Mouse (Mus musculus): ENCODE measurements around the gene Dnajb1. TPM values are rescaled to one million over a fixed set of nuclear protein-coding genes. Genes with fewer than 3 reads are reported as not detected.
A peak's percentile ranks its signal among the peaks of the same experiment; 100 is the strongest.

Dnajb1 gene
- polyA plus RNA-seq, 1 experiment from 2014 or later = 78.0 TPM

GRCm38 (mm10) chr8:83572246-83572812, 35.7 kb upstream of the Dnajb1 start:
- H3K4me3 ChIP-seq = no peak overlapping the region
- peaks cover 80% of the 10 kb centered on the region for H3K36me3 ChIP-seq
- H3K27me3 ChIP-seq (ENCODE audit: low read depth, poor library complexity, severe bottlenecking) = no peaks in the 10 kb centered on the region
- 93% methylated on average over 5 of the region's 5 CpGs for WGBS
- no peak overlapping the region for H3K27ac ChIP-seq
- DNase-seq (ENCODE audit: low spot score) = no peak
- H3K9me3 ChIP-seq (replicated peaks) = no peaks in the 10 kb centered on the region
- peaks cover 43% of the 10 kb centered on the region for H3K4me1 ChIP-seq

DNA sequence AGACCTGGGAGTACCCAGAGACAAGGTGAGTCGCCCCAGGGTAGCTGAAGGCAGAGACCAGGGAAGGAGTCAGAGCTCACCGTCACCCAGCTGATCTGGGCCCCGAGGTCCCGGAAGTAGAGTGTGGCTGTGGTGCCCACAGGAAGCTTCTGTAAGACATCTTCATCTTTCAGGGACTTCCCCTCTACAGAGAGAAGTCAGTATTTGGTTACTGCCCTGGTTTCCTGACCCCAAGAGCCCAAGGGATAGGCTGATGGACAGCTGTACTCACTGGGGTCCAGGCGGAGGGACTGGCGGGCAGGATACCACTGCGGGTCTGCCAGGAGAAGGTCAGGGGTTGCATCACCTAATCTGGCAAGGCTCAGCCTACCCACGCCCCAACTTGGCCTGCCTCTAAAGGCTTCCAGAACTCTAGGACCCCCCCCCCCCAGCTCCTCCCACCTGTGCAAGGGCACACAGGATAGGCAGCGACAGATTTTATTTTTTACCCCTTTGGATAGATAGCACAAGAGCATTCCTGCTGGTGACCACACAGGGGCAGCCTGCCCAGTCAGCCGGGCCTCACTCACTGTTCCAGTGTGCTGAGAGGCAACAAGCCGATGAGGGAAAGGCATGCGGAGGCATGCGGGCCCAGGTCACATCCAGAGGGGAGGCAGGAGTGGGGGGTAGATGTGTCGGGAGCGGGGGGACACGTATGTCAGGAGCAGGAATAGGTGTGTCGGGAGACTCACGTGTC, 34.7 kb upstream of the Dnajb1 start:
- H3K36me3 ChIP-seq = peaks cover 83% of the 10 kb centered on the region
- no peak for DNase-seq (ENCODE audit: low spot score)

DNA sequence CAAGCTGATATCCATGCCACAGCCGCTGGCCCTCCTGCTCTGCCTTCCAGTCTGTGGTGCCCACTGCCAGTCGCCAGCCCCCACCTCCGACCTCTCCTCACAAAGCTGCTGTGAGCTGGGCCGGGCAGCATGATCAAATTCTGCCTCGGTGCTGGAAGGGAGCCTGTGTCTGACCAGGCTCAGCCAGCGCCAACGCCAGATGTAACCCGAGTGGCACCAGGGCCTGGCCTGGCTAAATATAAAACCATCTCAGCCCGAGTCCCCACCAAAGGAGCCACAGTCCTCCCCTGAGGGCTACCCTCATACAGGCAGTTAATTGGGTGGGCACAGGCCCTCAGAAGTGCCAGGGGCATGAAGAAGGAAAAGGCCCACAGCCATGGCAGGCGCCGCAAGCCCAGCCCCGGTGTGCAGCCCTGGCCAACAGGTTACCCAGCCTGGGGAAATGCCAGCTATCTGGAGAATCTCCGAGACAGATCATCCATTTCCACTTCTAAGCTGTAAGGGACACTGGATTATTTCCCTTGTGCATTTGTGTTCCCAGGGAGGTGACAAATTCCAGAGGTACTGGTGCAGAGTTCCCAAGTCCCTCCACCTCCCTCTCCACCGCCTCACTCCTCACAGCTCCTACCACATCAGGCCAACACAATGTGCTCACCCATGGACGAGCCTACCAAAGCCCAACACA, 33.2 kb upstream of the Dnajb1 start:
- no peak for DNase-seq (ENCODE audit: low spot score)
- peaks cover 53% of the 10 kb centered on the region for H3K4me1 ChIP-seq
- no peak overlapping the region for H3K4me3 ChIP-seq
- H3K27ac ChIP-seq = no peak overlapping the region
- peaks cover 83% of the 10 kb centered on the region for H3K36me3 ChIP-seq
- no peaks in the 10 kb centered on the region for H3K9me3 ChIP-seq (replicated peaks)
- 87% methylated on average over 15 of the region's 15 CpGs for WGBS
- no peaks in the 10 kb centered on the region for H3K27me3 ChIP-seq (ENCODE audit: low read depth, poor library complexity, severe bottlenecking)

More for the DNA sequence above, 34.7 kb upstream of the Dnajb1 start:
- 84% methylated on average over 18 of the region's 18 CpGs for WGBS
- Histone ChIP-seq H3K27ac (no peak overlapping the region), H3K9me3 (replicated peaks) (no peaks in the 10 kb centered on the region), H3K4me3 (no peak overlapping the region), H3K4me1 (peaks cover 41% of the 10 kb centered on the region), H3K27me3 (ENCODE audit: low read depth, poor library complexity, severe bottlenecking) (no peaks in the 10 kb centered on the region)

GRCm38 (mm10) chr8:83575561-83576515, 32.2 kb upstream of the Dnajb1 start:
- Histone ChIP-seq H3K9me3 (replicated peaks) (no peaks in the 10 kb centered on the region), H3K4me1 (peaks cover 53% of the 10 kb centered on the region), H3K4me3 (peak overlapping the region; percentile 6; the same call in 1 of the 2 replicates), H3K36me3 (peaks cover 83% of the 10 kb centered on the region), H3K27me3 (ENCODE audit: low read depth, poor library complexity, severe bottlenecking) (no peaks in the 10 kb centered on the region), H3K27ac (peak overlapping the region; percentile 67)
- 79% methylated on average over 17 of the region's 17 CpGs for WGBS
- DNase-seq (ENCODE audit: low spot score) = no peak

DNA sequence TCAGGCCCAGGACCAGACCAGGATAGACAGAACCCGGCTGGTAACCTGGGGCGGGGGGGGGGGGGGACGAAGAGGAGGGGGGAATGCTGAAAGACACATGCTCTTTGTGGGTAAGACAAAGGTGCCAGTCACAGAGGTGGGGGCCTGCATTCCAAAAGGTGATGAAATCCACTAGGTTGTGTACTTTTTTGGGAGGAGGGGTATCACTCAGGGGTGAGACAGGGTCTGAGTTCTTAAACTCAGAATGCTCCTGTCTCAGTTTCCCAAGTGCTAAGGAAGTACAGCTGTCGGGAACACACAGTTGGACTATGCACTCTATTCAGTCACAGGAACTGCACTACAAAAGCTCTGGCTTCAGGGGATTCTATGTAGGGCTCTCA, 31.5 kb upstream of the Dnajb1 start:
- Histone ChIP-seq H3K9me3 (replicated peaks) (no peaks in the 10 kb centered on the region), H3K27me3 (ENCODE audit: low read depth, poor library complexity, severe bottlenecking) (no peaks in the 10 kb centered on the region), H3K27ac (no peak overlapping the region), H3K4me3 (no peak overlapping the region), H3K36me3 (peaks cover 79% of the 10 kb centered on the region), H3K4me1 (peaks cover 57% of the 10 kb centered on the region)
- WGBS = 63% methylated on average over 4 of the region's 4 CpGs
- no peak for DNase-seq (ENCODE audit: low spot score)

DNA sequence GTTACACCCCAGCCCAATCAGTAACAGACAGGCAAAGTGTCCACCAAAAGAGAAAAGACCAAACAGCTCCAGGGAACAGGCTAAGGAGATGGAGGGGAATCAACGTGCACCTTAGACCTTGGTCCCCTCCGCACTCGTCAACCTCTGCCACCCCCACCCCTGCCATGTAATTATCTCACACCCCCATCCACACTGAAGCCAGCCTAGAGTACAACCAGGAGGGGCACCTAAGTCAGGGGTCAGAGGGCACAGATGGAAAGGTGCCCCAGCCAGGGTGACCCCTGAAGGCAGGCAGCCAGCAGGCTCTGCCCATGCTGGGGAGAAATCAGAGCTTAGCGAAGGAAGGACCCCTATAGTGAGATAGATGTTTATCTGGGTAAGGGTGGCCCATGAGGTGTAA, 31.1 kb upstream of the Dnajb1 start:
- H3K9me3 ChIP-seq (replicated peaks) = no peaks in the 10 kb centered on the region
- H3K4me1 ChIP-seq = peaks cover 57% of the 10 kb centered on the region
- WGBS = 56% methylated on average over 4 of the region's 4 CpGs
- no peaks in the 10 kb centered on the region for H3K27me3 ChIP-seq (ENCODE audit: low read depth, poor library complexity, severe bottlenecking)
- peaks cover 75% of the 10 kb centered on the region for H3K36me3 ChIP-seq
- H3K4me3 ChIP-seq = no peak overlapping the region
- peak; percentile 27 for DNase-seq (ENCODE audit: low spot score)
- peak overlapping the region; percentile 65 for H3K27ac ChIP-seq

GRCm38 (mm10) chr8:83577384-83577791, 30.6 kb upstream of the Dnajb1 start:
- 67% methylated on average over 9 of the region's 9 CpGs for WGBS
- H3K9me3 ChIP-seq (replicated peaks) = no peaks in the 10 kb centered on the region
- H3K36me3 ChIP-seq = peaks cover 75% of the 10 kb centered on the region
- H3K27ac ChIP-seq = peak overlapping the region; percentile 65
- H3K4me3 ChIP-seq = no peak overlapping the region
- DNase-seq (ENCODE audit: low spot score) = peak; percentile 26
- no peaks in the 10 kb centered on the region for H3K27me3 ChIP-seq (ENCODE audit: low read depth, poor library complexity, severe bottlenecking)
- peaks cover 61% of the 10 kb centered on the region for H3K4me1 ChIP-seq

DNA sequence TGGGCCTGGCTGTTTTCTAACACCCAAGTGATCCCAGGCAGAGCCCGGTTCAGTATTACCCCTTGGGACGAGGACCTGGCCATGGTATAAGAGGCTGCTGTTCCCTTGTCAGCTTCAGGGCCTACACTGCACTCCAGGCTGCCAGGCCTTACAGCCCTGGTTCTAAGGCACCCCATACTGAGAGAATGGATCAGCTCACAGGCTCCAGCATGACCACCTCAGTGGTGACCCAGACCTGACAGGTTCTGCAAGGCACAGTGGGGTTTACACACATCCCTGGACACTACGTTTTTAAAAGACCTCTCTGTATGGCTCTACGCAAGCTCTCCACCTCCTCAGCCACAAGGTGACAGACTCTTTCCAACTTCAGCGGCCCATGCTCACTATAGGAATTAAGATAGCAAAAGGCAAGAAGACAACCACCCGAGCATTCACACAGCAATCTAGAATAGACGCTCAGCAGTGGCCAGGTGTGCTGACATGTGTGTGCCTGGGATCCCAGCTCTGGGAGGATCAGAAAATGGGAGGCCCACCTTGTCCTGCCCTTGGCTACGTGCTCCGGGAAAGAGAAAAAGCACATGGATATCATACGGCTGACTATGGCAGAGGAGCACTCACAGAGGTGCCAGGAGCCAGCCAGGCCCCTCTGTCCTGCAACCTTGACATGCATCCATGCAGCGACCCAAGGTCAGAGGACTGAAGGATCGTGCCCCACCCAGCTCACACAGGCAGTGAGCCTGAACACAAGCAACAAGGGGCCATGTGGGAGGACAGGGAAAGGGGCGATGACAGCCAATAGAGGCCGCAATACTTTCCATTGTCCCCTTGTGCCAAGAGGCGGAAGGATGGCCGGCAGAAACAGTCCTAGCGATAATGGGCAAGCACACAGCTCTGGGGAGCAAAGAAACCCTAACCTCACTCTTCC, 29.6 kb upstream of the Dnajb1 start:
- H3K27me3 ChIP-seq (ENCODE audit: low read depth, poor library complexity, severe bottlenecking) = no peaks in the 10 kb centered on the region
- H3K4me1 ChIP-seq = peaks cover 61% of the 10 kb centered on the region
- 83% methylated on average over 17 of the region's 17 CpGs for WGBS
- no peaks in the 10 kb centered on the region for H3K9me3 ChIP-seq (replicated peaks)
- H3K4me3 ChIP-seq = no peak overlapping the region
- peak; percentile 31 for DNase-seq (ENCODE audit: low spot score)
- H3K27ac ChIP-seq = 0 out of 2 replicates have a peak overlapping the region, but pooled peaks have one; percentile 20
- H3K36me3 ChIP-seq = peaks cover 73% of the 10 kb centered on the region

DNA sequence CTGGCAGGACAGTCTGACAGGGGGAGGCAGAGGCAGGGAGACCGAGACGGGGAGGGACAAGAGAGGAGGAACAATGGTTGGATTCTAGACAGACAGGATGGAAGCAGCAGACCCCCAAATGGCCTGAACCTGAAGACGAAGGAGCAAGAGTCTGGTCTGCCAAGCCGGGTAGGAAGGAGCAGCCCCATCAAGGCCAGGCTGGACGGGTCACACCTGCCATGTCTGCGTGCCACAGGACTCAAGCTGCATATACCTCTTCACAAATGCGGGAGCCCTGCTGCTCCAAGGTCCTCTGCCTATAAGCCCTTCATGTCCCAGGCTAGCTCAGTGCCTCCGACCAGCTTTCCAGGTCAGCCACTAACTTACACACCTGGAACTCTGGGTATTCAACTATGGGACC, 28.3 kb upstream of the Dnajb1 start:
- Histone ChIP-seq H3K4me3 (no peak overlapping the region), H3K9me3 (replicated peaks) (no peaks in the 10 kb centered on the region), H3K36me3 (peaks cover 73% of the 10 kb centered on the region), H3K4me1 (peaks cover 55% of the 10 kb centered on the region), H3K27ac (no peak overlapping the region; the same call in 1 of the 2 replicates), H3K27me3 (ENCODE audit: low read depth, poor library complexity, severe bottlenecking) (no peaks in the 10 kb centered on the region)
- WGBS = 90% methylated on average over 8 of the region's 8 CpGs
- no peak for DNase-seq (ENCODE audit: low spot score)

DNA sequence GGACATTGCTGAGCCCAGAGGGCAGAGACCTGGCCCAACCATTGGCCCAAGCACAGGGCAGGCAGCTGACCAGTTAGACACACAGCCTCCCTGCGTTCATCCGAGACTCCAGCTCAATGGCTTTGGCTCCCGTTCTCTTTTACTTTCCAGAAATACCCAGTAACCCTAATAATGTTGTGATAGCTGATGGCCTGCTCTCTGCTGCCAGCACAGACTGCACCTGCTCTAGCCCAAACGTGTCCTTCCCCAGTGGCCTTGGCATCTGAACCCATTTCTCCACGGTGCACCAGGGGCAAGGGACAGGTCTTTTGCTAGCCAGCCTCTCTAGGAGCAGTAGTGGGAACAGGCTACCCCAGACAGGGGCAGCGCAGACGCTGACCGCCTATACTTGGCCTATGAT, 27.2 kb upstream of the Dnajb1 start:
- no peaks in the 10 kb centered on the region for H3K9me3 ChIP-seq (replicated peaks)
- H3K27me3 ChIP-seq (ENCODE audit: low read depth, poor library complexity, severe bottlenecking) = no peaks in the 10 kb centered on the region
- no peak overlapping the region for H3K27ac ChIP-seq
- peaks cover 73% of the 10 kb centered on the region for H3K36me3 ChIP-seq
- H3K4me3 ChIP-seq = no peak overlapping the region
- DNase-seq (ENCODE audit: low spot score) = no peak
- WGBS = 93% methylated on average over 8 of the region's 8 CpGs
- peaks cover 44% of the 10 kb centered on the region for H3K4me1 ChIP-seq

DNA sequence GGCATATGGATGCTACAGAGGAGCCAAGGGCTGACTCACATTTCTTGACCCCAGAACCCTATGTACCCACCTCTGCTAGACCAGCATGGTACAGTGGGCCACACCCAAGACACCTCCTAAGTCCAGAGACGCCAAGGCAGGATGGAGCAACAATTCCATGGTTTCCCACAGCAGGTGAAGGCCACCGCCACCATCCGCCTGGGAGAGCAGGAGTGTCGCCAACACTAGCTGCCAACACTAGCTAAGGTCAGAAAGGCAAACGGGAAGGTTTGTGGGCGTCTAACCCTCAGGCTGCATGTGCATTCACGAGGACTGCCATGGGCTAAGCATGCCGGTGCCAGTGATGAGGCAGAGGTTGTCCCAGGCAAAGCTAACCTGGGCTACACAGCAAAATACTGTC, 25.8 kb upstream of the Dnajb1 start:
- 92% methylated on average over 8 of the region's 8 CpGs for WGBS
- H3K9me3 ChIP-seq (replicated peaks) = no peaks in the 10 kb centered on the region
- no peak overlapping the region for H3K27ac ChIP-seq
- H3K4me3 ChIP-seq = no peak overlapping the region
- no peak for DNase-seq (ENCODE audit: low spot score)
- peaks cover 33% of the 10 kb centered on the region for H3K4me1 ChIP-seq
- H3K27me3 ChIP-seq (ENCODE audit: low read depth, poor library complexity, severe bottlenecking) = no peaks in the 10 kb centered on the region
- peaks cover 81% of the 10 kb centered on the region for H3K36me3 ChIP-seq

DNA sequence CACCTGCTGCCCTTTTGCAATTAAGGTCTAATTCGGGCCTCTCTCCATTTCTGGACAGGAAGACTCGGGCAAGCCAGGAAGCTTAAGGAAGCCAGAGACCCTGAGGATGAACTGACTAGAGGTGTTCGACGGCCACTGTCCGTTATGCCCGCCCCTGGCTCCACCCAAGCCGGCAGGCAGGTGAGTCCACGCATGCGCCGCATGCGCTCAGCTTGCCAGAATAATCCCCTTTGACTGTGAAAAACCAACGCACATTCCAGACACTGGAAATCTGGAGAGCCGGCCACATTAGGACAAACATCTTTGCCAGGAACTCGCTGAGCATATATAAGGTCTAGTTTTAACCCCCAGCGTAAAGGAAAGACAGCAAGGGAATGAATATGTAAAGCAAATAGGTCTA, 24.8 kb upstream of the Dnajb1 start:
- 93% methylated on average over 15 of the region's 15 CpGs for WGBS
- no peak for DNase-seq (ENCODE audit: low spot score)
- Histone ChIP-seq H3K4me3 (no peak overlapping the region), H3K27ac (no peak overlapping the region), H3K4me1 (peaks cover 26% of the 10 kb centered on the region), H3K27me3 (ENCODE audit: low read depth, poor library complexity, severe bottlenecking) (no peaks in the 10 kb centered on the region), H3K36me3 (peaks cover 87% of the 10 kb centered on the region), H3K9me3 (replicated peaks) (no peaks in the 10 kb centered on the region)

All from limb, embryonic 10.5 days (tissue).